Mouse (Mus musculus) right cerebral cortex, postnatal 25 days (tissue): ENCODE results near the gene Hcn3.

Source experiments
- DNase-seq: peaks from one replicate; pipeline ENCODE4 v3.0.0; 2022

Hcn3 gene

DNA sequence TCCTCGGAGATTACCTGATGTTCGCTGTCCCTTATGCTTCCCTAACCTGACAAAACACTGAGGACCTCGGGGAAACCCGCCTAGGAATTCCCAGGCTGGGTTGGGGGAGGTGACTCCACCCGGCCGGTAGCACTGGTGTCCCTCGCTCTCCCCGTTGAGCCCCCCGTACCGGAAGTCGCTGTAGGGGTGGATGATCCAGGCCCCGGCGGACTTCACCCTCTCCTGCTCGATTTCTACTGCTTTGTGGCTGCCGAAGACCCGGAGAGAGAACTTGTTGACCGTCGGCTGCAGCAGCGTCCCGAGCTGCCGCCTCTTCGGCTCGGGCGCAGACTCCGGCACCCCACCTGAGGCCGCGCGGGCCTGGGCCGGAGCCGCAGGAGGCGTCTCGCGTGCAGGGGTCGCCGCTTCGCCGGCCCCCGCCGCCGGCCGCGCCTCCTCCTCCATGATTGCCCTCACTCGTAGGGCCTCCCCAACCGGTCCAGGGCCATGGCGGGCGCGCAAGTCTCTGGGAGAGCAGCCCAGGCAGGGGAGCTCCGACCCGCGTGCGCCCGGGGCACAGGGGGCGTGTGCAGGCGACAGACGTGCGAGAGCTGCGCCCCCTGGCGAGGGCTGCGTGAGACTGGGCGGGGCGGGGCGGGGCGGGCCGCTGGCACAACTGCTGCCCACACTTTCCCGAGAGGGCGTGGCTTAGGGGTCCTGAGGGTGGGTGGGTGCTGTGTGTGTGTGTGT is at the start of gene Hcn3:
Hcn3 (minus strand) TSS at position 581 of the 729 bp plus-strand sequence.
- DNase-seq = peak; percentile 52

DNA sequence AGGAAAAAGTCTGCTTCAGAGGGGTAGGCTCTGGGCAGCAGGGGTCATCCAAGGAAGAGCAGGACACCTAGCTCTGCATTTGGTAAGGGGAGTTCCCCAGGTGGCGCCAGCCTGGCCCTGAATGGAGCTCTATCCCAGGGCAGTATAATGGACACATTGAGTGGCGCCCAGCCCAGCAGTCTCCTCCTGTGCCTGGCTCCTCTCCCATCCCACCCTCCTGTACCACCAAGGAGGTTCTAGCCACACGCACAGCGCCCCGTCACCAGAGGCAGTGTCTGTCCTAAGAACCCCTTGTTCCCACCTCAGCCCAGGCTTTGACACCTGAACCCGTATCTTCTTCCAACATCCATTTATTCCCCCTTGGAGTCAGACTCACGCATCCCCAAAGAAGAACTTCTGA is 49.7 kb upstream of the Hcn3 start:
- no peak for DNase-seq

DNA sequence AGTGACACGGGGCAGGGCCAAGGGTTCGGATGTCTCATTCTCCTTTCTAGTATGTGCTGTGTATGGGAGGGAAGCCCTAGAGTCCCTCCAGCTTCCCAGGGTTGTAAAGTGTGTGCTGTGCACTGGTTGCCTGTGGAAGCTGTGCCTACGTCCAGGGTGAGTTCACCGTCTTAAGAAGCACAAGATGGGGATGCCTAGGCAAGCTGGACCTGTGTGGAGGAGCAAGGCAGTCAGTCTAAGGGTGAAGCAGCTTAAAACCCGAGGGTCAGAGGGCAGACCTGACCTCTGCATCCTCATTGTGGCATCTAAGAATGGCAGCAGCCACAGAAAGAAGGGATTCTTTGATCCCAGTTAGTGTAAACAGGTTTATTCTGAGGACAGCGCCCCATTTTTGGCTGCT is 48.7 kb upstream of the Hcn3 start:
- no peak for DNase-seq

DNA sequence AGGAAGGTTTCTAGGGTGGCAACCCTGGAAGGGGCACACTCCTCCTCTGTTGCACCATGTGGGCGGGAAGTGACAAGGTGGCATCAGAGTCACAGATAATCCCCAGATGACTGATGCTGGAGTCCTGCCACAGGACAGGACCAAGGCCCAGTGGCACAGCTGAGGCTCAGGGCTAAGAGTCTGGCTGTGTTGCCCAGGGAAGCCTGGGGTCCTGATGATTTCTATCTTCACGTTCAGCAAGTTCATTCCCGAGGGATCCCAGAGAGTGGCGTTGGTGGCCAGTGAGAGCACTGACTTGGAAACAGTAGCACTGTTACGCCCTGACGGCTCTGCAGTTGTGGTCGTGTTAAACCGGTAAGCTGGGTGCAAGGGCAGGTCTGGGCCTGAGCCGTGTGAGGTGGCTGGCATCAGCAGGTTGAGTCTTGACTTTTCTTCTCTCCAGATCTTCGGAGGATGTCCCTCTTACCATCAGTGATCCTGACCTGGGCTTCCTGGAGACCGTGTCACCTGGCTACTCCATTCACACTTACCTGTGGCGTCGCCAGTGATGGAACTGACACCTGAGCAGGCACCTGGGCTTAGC is 48.2 kb upstream of the Hcn3 start:
- no peak for DNase-seq

DNA sequence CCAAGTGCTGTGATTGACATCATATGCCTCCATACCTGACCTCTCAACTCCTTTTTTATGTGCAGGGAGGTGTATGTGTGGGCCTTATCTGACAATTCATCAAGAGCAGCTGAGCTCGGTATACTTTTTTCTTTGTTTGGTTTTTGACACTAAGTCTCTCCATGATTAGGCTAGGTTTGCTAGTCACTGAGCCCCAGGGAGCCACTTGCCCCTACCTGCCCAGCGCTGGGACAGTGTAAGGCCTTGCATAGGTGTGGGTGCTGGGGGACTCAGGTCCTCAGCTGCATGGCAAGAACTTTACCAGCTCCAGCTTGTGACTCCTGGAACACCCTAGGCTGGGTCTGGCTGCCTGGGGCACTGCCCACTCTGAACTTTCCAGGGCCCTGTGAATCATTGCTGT is 46.7 kb upstream of the Hcn3 start:
- no peak for DNase-seq

DNA sequence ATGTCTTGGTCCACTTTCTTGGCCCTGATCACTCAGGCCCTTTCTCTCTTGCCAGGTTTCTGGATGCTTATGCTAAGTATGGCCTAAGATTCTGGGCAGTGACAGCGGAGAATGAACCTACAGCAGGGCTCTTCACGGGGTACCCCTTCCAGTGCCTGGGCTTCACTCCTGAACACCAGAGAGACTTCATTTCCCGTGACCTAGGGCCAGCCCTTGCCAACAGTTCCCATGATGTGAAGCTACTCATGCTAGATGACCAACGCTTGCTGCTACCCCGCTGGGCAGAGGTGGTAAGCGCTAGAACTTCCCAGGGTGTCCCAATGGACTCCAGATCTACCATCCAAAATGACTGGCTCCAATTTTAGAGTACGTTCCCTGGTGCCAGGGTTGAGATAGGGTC is 46.1 kb upstream of the Hcn3 start:
- DNase-seq = no peak

DNA sequence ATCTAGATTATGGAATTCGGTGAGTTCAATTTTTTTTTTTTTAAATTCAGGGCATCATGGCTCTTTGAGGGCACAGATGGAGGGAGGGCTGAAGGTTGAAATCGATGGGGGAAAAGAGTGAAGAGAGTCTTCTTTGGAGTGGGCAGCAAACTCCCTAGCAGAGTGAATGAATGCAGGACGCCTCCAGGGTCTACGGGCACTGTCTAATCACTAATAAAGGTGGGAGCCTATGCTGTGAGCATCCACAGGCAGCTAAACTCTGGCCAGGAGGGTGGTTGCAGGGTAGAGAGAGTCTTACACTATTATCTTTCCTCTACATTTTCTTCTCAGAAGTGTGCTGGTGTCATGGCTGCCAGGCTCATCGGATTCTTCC is 43.1 kb upstream of the Hcn3 start:
- DNase-seq = no peak

DNA sequence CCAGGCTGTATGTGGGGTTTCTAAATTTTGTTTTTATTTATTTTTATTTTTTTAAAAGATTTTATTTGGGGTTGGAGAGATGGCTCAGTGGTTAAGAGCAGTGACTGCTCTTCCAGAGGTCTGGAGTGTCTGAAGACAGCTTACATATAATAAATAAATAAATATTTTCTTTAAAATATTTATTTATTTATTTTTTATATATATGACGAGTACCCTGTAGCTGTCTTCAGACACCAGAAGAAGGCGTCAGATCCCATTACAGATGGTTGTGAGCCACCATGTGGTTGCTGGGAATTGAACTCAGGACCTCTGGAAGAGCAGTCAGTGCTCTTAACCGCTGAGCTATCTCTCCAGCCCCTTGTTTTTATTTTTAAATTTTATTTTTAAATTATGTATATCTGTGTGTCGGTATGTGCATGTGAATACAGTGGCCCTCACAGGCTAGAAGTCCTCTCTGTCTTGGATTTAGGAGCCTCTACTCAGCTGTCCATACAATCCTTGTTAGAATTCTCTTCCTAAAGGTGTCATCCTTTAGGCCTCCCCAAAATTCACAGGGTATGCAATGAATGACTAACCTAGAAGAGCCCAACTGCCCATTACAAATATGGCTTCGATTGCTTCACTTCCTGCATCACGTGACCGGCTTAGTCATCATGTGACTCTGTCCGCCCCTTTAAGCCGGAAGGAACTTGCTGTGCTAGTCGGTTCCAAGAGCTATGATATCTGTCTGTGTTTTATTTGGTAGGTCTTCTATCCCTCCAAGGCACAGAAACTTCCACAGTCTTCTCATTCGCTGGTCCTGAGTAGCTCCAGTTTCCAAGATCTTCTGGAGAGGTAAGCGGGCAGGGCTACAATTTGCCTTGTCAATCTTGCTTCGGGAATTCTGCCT is 42.5 kb upstream of the Hcn3 start, which contains the start of gene Gba:
Gba (plus strand) TSS at position 676 of the 889 bp plus-strand sequence.
- peak; percentile 83 for DNase-seq

DNA sequence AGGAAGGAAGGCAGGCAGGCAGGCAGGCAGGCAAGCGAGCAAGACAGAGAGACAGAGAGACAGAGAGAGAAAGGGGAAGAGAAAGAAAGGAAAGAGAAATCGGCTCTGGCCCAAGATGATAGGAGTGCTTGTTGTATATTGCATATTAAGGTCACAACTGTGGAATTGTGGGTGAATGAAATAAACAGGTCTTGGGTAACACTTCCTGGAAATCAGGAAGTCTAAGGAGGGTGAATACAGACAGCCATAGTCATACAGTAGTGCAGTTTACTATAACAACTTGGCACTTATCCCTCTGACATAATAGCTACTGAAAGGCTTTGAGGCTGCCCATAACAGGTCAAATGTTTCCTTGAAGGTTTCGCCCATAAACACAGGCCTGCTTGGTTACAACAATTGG is 39.8 kb upstream of the Hcn3 start:
- DNase-seq = no peak

DNA sequence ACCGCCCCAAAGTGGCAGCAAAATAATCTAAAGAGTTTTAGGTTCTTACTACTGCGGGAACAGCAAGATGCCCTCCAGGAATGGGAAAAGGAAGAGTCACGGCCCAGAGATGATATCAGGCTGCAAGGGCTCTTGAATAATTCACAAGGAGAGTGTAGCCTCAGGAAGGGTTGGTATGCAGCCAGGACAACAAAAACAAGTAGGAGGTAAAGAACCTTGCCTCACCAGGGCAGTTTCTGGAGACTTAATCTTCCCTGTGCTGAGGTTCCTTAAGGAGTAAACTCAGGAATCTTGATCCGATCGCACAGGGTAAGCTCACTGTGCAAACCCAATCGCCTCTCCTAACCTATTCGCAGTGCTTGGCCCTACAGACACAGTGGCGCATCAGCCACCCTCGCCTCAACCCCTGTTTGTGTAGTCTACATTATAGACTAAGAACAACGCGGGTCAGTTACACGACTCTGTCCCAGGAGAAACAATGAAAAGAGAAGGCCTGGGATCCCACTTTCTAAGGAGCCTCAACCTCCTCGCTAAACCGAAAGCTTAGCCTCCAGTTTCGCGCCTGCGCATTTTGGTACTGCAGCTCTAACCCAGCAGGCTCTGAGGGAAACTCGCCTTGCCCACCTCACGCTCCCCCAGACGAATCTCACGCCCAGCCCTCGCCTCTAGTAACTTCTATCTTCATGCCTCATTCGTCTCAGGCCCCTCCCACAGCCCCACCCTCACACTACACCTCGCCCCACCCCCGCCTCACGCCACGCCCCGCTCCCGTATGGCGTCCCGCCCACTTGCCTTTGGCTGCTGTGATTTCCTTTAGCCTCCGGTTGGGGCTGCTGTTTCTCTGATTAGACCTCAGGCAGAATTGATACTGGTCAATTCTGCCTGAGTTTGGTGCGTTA is 36.2 kb upstream of the Hcn3 start:
- peak; percentile 83 for DNase-seq

DNA sequence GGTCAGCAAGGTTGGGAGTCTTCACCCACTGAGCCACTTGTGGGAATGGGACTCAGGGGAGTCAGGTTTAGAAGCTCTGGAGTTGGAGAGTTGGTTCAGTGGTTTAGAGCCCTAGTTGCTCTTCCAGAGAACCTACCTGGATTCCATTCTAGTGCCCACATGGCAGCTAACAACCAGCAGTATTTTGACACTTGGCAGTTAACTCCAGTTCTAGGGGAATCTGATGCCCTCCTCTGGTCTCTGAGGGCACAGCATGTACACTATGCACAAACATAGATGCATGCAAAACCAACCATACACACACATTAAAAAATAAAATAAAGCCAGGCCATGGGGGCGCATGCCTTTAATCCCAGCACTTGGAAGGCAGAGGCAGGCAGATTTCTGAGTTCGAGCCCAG is 33.9 kb upstream of the Hcn3 start:
- DNase-seq = no peak

DNA sequence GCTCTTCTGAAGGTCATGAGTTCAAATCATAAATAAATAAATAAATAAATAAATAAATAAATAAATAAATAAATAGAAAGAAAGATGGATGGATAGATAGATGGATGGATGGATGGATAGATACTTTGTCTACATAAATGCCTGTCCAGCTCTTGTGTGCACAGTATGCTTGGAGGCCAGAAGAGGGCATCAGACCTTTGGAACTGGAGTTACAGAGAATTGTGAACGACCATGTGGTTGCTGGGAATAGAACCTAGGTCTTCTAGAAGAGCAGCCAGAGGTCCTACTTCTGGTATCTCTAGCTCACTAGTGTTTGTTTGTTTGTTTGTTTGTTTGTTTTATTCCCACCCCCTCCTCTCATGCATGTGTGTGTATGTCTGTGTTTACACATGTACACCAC is 33.4 kb upstream of the Hcn3 start:
- DNase-seq = no peak

DNA sequence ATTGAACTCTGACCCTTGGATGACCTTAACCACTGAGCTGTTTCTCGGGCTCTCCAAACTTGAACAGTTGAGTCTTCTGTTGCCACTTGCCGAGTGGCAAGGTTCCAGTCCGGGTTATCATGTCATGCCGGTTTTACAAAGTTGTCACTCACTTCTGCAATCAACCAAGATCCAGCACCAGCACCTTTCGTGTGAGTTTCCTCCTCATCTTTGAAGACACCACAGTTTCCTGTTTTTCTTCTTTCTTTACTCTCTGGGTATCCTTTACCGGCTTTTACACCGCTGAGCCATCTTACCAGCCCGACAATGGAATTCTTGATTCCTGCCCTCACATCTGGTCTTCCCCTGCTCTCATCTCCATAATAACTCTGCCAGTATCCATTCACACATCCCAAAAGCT is 30.4 kb upstream of the Hcn3 start:
- no peak for DNase-seq

DNA sequence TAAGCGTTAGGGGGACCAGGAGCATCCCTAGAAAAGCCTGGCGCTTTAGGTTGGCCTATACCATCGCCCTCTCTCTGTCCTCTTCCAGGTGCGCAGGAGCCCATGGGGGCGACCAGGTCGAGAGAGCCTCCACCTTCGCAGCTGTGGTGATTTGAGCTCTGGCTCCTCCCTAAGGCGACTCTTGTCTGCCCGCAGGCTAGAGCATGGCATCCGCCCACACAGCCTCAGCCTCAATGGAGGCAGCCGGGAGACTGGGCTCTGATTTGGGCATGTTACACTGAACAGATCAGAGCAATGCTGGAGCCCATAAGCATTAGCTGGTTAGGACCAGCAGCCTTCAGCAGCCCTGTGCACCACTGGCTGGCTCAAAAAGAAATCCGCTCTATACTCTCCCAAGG is 28.5 kb upstream of the Hcn3 start:
- DNase-seq = no peak

DNA sequence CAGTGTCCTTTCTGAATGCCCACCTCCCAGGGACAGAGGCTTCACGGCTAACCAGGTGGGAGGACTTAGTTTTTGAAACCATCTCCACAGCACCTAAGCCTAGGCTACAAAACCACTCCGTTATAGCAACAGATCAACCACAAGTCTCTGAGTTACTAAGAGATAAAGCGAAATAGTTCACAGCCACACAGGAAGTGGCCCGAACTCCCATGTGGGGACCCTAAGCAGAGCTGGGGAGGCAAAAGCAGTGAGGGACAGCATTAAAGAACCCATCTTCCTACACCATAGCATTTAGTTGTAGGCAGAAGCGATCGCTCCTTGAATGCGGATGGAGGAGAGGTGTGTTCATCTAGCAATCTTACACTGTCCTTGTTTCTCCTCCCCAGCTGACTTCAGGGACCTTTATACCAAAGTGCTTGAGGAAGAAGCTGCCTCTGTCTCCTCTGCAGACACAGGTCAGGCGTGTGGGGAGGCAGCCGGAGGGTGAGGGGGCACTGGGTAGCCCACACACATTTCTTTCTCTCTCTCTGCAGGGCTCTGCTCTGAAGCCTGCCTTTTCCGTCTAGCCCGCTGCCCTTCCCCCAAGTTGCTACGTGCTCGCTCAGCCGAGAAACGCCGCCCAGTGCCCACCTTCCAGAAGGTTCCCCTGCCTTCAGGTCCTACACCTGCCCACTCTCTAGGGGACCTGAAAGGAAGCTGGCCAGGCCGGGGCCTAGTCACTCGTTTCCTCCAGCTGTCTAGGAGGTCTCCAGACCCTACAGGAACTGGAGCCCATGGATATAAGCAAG is 27.9 kb upstream of the Hcn3 start:
- no peak for DNase-seq

DNA sequence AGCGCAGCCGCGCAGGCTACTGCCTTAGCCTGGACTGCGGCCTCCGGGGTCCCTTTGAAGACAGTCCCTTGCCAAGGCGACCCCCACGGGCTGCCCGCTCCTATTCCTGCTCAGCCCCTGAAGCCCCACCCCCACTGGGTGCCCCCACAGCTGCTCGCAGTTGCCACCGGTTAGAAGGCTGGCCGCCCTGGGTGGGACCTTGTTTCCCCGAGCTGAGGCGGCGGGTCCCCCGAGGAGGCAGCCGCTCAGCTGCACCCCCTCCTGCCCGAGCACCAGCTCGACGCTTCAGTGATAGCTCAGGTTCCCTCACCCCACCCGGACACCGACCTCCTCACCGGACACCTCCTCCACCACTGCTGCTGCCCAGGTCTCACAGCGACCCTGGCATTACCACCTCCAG is 27.2 kb upstream of the Hcn3 start:
- DNase-seq = no peak

DNA sequence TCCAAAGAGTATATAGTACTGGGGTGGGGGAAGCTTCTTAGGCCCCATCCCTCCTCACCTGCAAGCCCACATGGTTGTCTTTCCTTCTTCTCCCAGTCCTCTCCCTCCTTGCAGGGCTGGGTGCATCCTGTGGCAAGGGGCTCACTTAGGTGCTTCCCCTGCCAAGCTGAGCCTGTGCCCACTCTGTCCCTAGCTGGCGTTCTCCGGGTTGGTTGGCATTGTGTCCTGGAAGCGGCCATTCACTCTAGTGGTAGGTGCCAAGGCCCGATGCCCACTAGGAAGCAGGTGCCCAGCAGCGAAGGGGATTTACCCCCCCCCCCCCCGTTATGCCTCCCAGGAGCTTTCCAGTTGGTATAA is 23.9 kb upstream of the Hcn3 start:
- DNase-seq = peak; percentile 41

DNA sequence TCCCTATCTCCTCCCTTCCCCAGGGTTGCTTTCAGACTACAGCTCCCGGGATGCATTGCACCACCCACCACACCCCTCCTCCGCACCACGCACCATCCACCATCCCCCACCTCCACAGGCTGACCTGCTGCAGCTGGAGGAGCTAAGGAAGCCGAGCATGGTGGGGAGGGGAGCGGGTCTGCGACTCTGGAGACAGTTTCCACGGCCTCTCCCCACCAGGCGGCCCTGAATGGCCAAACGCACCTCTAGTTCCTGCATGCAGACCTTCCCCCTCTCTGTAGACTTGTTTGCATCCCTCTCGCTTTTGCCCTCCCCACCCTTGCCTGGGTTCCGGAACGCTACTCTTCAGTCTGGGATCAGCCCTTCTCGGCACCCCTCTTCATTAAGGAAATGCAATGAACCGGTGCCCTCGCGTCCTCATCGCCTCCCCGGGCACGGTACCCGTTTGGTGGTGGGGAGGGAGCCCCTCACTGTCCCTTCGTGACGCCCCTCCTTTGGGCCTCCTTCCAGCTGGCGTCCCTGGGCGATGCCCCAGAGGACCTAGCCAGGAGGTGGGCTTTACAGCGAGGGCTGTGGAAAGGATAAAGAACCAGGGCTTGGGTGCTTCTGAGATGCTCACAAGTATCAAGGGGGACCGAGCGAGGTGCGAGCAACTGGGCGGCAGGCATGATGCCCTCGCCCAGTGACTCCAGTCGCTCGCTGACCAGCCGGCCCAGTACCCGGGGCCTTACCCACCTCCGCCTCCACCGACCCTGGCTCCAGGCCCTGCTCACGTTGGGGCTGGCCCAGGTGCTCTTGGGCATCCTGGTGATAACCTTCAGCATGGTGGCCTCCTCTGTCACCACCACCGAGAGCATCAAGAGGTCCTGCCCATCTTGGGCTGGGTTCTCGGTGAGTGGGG is 23.3 kb upstream of the Hcn3 start, which contains the start of gene Fam189b:
Fam189b (plus strand) TSS at position 86 of the 901 bp plus-strand sequence.
- peak; percentile 94 for DNase-seq

DNA sequence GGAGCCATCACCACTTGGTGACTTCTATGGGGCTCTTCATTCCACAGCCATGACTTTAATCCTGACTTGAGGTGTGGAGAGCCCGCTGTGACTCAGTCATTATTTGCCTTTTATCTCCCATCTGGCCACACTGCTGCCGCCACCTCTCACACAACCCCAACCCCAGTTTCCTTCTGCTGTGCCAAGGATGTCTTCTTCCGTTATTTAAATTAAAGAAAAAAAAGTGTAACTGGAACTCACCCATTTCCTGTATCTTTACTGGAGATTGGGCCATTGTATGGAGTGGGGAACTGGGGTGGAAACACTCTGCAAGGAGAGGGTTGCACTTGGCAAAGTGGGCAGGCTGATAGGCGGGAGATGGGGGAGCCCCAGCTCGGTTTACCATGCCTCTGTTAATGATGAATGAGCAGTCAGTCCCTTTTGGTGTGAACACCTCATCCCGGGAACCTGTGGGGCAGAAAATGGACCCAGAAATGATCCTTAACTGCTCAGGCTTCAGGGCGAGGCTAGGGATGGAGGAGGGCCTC is 22.6 kb upstream of the Hcn3 start:
- no peak for DNase-seq

DNA sequence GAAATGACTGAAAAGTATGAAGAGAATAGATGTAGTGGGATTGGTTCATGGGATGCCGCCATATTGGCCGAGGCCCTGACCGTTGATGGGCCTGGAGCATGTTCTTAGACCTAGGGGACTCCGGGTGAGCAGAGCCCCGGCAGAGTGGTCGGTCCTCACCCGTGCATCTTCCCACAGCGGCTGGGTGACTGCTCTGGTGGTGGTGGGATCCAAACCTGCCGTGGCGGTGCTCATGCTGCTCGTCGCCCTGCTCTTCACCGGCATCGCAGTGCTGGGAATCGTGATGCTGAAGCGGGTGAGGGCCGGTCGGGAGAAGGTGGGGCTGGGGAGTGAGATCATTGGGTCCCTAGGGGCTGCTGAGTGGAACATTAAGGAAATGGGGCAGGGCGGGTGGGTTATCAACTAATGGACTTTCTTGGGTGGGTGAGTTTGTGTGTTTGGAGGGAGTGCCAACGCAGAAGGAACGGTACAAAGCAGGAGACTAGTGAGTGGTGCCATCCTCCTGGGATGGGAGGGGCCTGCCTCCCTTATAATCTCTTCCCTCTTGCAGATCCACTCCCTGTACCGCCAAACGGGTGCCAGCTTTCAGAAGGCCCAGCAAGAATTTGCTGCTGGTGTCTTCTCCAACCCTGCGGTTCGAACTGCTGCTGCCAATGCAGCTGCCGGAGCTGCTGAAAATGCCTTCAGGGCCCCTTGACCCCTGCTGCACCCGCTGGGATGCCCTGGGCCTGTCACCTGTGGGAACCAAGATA is 21.9 kb upstream of the Hcn3 start:
- DNase-seq = no peak
